Mouse (Mus musculus): ENCODE results near the gene Ppp1r13b. TPM values are rescaled to one million over a fixed set of nuclear protein-coding genes. Genes with fewer than 3 reads are reported as not detected.

The Ppp1r13b gene
- polyA plus RNA-seq, 1 experiment from 2014 or later, result 16.9 TPM

DNA sequence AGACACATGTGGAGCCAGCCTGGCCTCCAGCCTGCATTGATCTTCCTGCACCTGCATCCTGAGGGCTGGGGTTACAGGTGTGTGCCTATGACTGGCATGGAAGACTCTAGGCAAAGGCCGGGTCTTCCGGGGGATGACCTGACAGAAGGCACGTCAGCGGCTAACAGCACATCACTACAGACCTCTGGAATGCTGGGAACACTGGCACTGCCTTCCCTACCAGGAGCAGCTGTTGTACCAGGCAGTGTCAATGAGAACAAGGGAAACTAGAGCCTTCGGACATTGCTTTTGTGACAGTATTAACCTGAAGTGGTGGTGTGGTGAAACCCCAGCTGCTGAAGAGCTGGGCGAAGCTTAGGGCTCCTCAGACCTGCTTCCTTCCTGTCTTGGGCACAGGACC lies 99.1 kb downstream of the Ppp1r13b start:
- WGBS, result 88% methylated on average over 6 of the region's 6 CpGs
- Histone ChIP-seq H3K4me1 (peaks cover 34% of the 10 kb centered on the region), H3K9me3 (replicated peaks) (no peaks in the 10 kb centered on the region)

GRCm38 (mm10) chr12:111803538-111803937 lies 104.4 kb downstream of the Ppp1r13b start:
- H3K27ac ChIP-seq (replicated peaks), result no peak overlapping the region
- no peaks in the 10 kb centered on the region for H3K4me1 ChIP-seq
- no peak overlapping the region for H3K4me2 ChIP-seq (replicated peaks)
- H3K36me3 ChIP-seq, result peaks cover 91% of the 10 kb centered on the region
- WGBS, result 71% methylated on average over 5 of the region's 5 CpGs
- no peak overlapping the region for H3K4me3 ChIP-seq (replicated peaks)
- no peaks in the 10 kb centered on the region for H3K27me3 ChIP-seq
- peak; percentile 35; the same call in 1 of the 2 replicates for ATAC-seq (ENCODE audit: insufficient number of reproducible peaks, low FRiP score, low TSS enrichment, low read depth)
- no peaks in the 10 kb centered on the region for H3K9me3 ChIP-seq (replicated peaks)
- H3K9ac ChIP-seq, result no peak overlapping the region

More for the DNA sequence above, 99.1 kb downstream of the Ppp1r13b start:
- no peaks in the 10 kb centered on the region for H3K27me3 ChIP-seq
- no peak overlapping the region for H3K9ac ChIP-seq
- no peak overlapping the region for H3K4me3 ChIP-seq (replicated peaks)
- no peak overlapping the region for H3K4me2 ChIP-seq (replicated peaks)
- ATAC-seq (ENCODE audit: insufficient number of reproducible peaks, low FRiP score, low TSS enrichment, low read depth), result no peak
- H3K36me3 ChIP-seq, result peaks cover 47% of the 10 kb centered on the region
- no peak overlapping the region for H3K27ac ChIP-seq (replicated peaks)

DNA sequence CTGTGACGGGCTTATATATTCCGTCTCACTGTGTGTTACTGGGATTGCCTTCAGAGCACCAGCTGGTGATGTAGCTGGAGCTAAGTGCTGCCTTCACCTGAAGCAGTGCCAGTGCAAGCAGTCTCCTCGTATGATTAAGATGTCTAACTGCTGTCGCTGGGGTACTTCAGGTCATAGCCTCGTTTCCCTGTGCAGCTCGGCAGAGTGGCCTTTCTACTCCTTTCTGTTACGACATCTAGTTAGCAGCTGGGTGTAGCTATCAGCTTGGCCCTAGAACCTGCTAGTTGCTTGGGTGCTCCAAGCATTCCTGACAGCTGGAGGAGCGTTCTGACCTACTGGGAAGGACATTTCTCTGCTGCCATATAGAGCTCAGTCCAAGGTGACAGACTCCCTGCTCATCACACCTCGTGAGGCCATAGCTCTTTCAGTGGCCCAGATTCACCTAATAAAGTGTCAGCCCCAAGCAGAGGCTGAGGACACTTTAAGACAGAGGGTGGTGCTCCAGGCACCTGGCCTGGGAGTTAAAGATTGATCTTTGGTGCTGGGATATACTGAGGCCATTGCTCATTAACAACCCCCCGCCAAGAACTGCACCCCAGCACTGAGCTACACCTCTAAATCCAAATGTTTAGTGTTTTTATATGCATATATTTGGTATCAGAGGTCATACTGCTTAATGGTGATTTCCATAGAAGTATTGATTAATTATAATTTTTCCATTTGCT lies 107.3 kb downstream of the Ppp1r13b start:
- Histone ChIP-seq H3K4me1 (no peaks in the 10 kb centered on the region), H3K27ac (replicated peaks) (no peak overlapping the region), H3K36me3 (peaks cover 87% of the 10 kb centered on the region), H3K27me3 (no peaks in the 10 kb centered on the region), H3K9ac (no peak overlapping the region), H3K4me3 (replicated peaks) (no peak overlapping the region), H3K4me2 (replicated peaks) (no peak overlapping the region), H3K9me3 (replicated peaks) (no peaks in the 10 kb centered on the region)
- WGBS, result 83% methylated on average over 10 of the region's 10 CpGs
- ATAC-seq (ENCODE audit: insufficient number of reproducible peaks, low FRiP score, low TSS enrichment, low read depth), result no peak

- Histone ChIP-seq H3K9ac (no peak overlapping the region), H3K9me3 (replicated peaks) (no peaks in the 10 kb centered on the region), H3K27me3 (no peaks in the 10 kb centered on the region), H3K4me1 (no peaks in the 10 kb centered on the region), H3K4me3 (replicated peaks) (no peak overlapping the region), H3K36me3 (peaks cover 88% of the 10 kb centered on the region), H3K4me2 (replicated peaks) (no peak overlapping the region), H3K27ac (replicated peaks) (no peak overlapping the region)
- no peak for ATAC-seq (ENCODE audit: insufficient number of reproducible peaks, low FRiP score, low TSS enrichment, low read depth)
- WGBS, result 87% methylated on average over 13 of the region's 13 CpGs
Measured at GRCm38 (mm10) chr12:111798493-111798892, 109.4 kb downstream of the Ppp1r13b start.

- Histone ChIP-seq H3K4me2 (replicated peaks) (no peak overlapping the region), H3K27ac (replicated peaks) (no peak overlapping the region), H3K4me1 (no peaks in the 10 kb centered on the region), H3K36me3 (peaks cover 85% of the 10 kb centered on the region), H3K27me3 (no peaks in the 10 kb centered on the region), H3K9me3 (replicated peaks) (no peaks in the 10 kb centered on the region), H3K4me3 (replicated peaks) (no peak overlapping the region), H3K9ac (no peak overlapping the region)
- ATAC-seq (ENCODE audit: insufficient number of reproducible peaks, low FRiP score, low TSS enrichment, low read depth), result no peak
- 73% methylated on average over 8 of the region's 8 CpGs for WGBS
Measured at GRCm38 (mm10) chr12:111797251-111797650, 110.7 kb downstream of the Ppp1r13b start.

DNA sequence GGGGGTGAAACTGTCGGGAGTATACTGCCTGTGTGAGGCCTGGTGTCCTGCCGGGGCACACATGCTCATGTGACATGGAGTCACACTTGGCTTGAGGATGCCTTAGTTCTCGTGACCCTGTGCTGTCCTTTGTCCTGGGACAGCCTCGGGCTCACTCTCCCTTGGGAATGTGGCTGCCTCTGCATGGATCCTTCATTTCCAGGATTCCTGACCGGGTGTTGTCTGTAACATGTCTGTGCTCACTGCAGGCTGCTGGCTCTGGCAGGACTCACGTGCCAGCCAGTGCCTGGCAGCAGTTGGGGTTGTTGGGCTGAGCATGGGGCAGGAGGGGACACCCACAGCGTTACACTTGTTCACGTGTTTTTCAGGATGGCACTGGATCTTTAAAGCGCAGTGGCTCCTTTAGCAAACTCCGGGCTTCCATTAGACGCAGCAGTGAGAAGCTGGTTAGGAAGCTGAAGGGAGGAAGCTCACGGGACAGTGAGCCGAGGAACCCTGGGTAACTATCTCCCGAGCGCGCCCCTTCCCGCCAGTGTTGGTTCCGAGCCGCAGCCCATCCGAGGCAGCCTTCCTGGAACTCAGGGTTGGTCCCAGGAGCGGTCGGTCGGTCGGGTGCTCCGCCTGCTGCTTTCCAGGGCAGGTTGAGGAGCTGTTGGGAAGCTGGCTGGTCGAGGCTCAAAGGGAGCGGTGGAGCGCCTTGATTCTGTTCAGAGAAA lies 112.6 kb downstream of the Ppp1r13b start:
- Histone ChIP-seq H3K36me3 (peaks cover 85% of the 10 kb centered on the region), H3K27me3 (no peaks in the 10 kb centered on the region), H3K4me3 (replicated peaks) (no peak overlapping the region), H3K9me3 (replicated peaks) (no peaks in the 10 kb centered on the region), H3K4me2 (replicated peaks) (no peak overlapping the region), H3K4me1 (no peaks in the 10 kb centered on the region), H3K27ac (replicated peaks) (no peak overlapping the region), H3K9ac (no peak overlapping the region)
- 83% methylated on average over 28 of the region's 28 CpGs for WGBS
- ATAC-seq (ENCODE audit: insufficient number of reproducible peaks, low FRiP score, low TSS enrichment, low read depth), result no peak

- no peak overlapping the region for H3K9ac ChIP-seq
- peaks cover 86% of the 10 kb centered on the region for H3K36me3 ChIP-seq
- no peaks in the 10 kb centered on the region for H3K27me3 ChIP-seq
- no peaks in the 10 kb centered on the region for H3K4me1 ChIP-seq
- ATAC-seq (ENCODE audit: insufficient number of reproducible peaks, low FRiP score, low TSS enrichment, low read depth), result no peak
- H3K4me3 ChIP-seq (replicated peaks), result no peak overlapping the region
- no peak overlapping the region for H3K27ac ChIP-seq (replicated peaks)
- H3K9me3 ChIP-seq (replicated peaks), result no peaks in the 10 kb centered on the region
- WGBS, result 89% methylated on average over 18 of the region's 18 CpGs
- no peak overlapping the region for H3K4me2 ChIP-seq (replicated peaks)
Measured at GRCm38 (mm10) chr12:111794526-111795179, 113.3 kb downstream of the Ppp1r13b start.

DNA sequence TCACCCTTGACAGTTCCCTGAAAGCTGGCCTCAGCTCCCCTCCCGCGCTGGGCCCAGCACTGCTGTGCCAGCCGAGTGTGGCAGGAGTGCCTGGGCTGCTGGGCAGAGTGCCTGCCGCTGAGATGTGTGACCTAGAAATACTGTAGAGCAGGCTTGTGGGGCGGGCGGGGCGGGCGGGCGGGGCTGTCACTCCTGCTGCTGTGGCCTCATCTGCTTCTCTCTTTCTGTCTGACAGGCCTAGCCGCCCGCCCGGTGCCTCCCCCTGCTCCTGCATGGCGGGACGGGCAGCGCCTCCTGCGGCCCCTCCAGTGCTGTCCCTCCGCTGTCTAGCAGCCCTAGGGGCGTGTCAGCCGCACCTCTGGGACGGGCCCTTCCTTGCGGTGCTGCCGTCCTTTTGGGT lies 113.8 kb downstream of the Ppp1r13b start:
- Histone ChIP-seq H3K36me3 (peaks cover 88% of the 10 kb centered on the region), H3K9ac (no peak overlapping the region), H3K4me1 (no peaks in the 10 kb centered on the region), H3K9me3 (replicated peaks) (no peaks in the 10 kb centered on the region), H3K27me3 (no peaks in the 10 kb centered on the region), H3K4me3 (replicated peaks) (no peak overlapping the region), H3K4me2 (replicated peaks) (no peak overlapping the region), H3K27ac (replicated peaks) (no peak overlapping the region)
- WGBS, result 68% methylated on average over 22 of the region's 22 CpGs
- no peak for ATAC-seq (ENCODE audit: insufficient number of reproducible peaks, low FRiP score, low TSS enrichment, low read depth)

- ATAC-seq (ENCODE audit: insufficient number of reproducible peaks, low FRiP score, low TSS enrichment, low read depth), result no peak
- no peaks in the 10 kb centered on the region for H3K4me1 ChIP-seq
- peaks cover 93% of the 10 kb centered on the region for H3K36me3 ChIP-seq
- no peak overlapping the region for H3K27ac ChIP-seq (replicated peaks)
- no peak overlapping the region for H3K4me2 ChIP-seq (replicated peaks)
- 90% methylated on average over 13 of the region's 13 CpGs for WGBS
- H3K27me3 ChIP-seq, result no peaks in the 10 kb centered on the region
- no peaks in the 10 kb centered on the region for H3K9me3 ChIP-seq (replicated peaks)
- H3K4me3 ChIP-seq (replicated peaks), result no peak overlapping the region
- no peak overlapping the region for H3K9ac ChIP-seq
Measured at GRCm38 (mm10) chr12:111791474-111792104, 116.3 kb downstream of the Ppp1r13b start.

DNA sequence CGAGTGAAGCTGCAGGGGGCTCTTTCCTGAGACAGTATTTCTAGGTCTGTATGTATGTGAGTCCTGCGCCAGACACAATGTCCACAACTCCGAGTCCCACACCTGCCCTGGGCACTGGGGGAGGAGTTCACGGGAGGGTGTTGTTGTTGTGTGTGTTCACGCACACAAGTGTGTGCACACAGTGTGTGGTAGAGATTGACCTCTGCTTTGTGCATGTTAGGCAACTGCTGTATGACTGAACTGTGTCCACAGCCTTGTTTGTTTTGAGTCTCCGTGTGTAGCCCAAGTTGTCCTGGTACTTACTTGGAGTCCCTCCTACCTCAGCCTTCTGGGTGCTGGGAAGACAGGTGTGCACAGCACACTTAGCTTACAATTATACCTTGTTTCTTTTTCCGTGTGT lies 117.3 kb downstream of the Ppp1r13b start:
- no peak overlapping the region for H3K27ac ChIP-seq (replicated peaks)
- no peaks in the 10 kb centered on the region for H3K9me3 ChIP-seq (replicated peaks)
- H3K4me1 ChIP-seq, result no peaks in the 10 kb centered on the region
- H3K4me3 ChIP-seq (replicated peaks), result no peak overlapping the region
- H3K27me3 ChIP-seq, result no peaks in the 10 kb centered on the region
- H3K36me3 ChIP-seq, result peaks cover 93% of the 10 kb centered on the region
- 89% methylated on average over 7 of the region's 7 CpGs for WGBS
- no peak for ATAC-seq (ENCODE audit: insufficient number of reproducible peaks, low FRiP score, low TSS enrichment, low read depth)
- H3K9ac ChIP-seq, result no peak overlapping the region
- no peak overlapping the region for H3K4me2 ChIP-seq (replicated peaks)

- ATAC-seq (ENCODE audit: insufficient number of reproducible peaks, low FRiP score, low TSS enrichment, low read depth), result no peak
- H3K9me3 ChIP-seq (replicated peaks), result no peaks in the 10 kb centered on the region
Measured at GRCm38 (mm10) chr12:111790090-111790489, 117.8 kb downstream of the Ppp1r13b start.

More at GRCm38 (mm10) chr12:111790090-111790489, 117.8 kb downstream of the Ppp1r13b start:
- H3K9ac ChIP-seq, result no peak overlapping the region
- no peaks in the 10 kb centered on the region for H3K4me1 ChIP-seq
- H3K4me2 ChIP-seq (replicated peaks), result no peak overlapping the region
- WGBS, result 93% methylated on average over 5 of the region's 5 CpGs
- H3K36me3 ChIP-seq, result peaks cover 92% of the 10 kb centered on the region
- no peaks in the 10 kb centered on the region for H3K27me3 ChIP-seq
- H3K27ac ChIP-seq (replicated peaks), result no peak overlapping the region
- no peak overlapping the region for H3K4me3 ChIP-seq (replicated peaks)

Measured in embryonic facial prominence, embryonic 15.5 days (tissue).